Mouse (Mus musculus) heart, postnatal 0 days (tissue): ENCODE measurements around the gene Ptov1.
A peak's percentile ranks its signal among the peaks of the same experiment; 100 is the strongest.

Experiments used
- CTCF ChIP-seq: IDR thresholded peaks from 2 replicates; pipeline ENCODE4 v1.5.1; 2016; ENCODE audit warnings: antibody characterized with exemption, control low read depth, low read depth
- EP300 ChIP-seq: IDR thresholded peaks from 2 replicates; pipeline ENCODE4 v1.6.1; 2016; ENCODE audit warnings: antibody characterized with exemption, low read depth

GRCm38 (mm10) chr7:44839491-44840191, 29.9 kb downstream of the Ptov1 start:
- TF ChIP-seq CTCF (no peak), EP300 (peak; percentile 58; the same call in 1 of the 2 replicates)
